ENCODE assay signal across 11 mouse cellular contexts in the genomic region with DNA sequence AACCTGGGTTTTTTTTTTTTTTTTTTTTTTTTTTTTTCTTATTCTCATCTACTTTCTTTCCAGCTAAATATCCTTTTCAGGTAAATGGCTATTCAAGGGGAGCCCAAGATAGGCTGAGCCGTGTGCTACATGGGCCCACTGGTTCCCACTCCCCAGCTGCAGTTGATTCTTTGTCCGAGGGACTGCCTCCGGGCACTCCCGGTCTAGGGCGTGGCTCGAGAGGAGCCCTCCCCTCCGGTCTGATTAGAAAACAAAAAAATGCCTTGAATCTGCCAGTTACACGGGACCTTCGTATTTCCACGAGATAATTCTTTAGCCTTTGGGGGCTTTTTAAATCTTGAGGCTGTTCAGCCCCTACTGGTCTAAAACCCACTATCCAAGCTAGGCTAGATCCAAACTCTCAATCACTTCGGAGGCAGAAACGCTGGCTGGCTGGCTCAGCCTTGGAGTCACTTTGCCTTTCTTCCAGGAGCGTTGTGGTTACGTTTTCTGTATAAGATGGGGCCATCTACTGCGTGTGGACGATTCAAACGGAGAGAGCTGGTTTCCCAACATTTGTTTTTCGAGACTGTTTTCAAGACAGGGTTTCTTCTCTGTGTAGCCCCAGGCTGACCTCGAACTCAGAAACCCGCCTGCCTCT. TPM values are rescaled to one million over a fixed set of nuclear protein-coding genes. Genes with fewer than 3 reads are reported as not detected.
DNase-seq lines count a peak whose midpoint lies in the region; ATAC-seq lines count a peak whose summit lies in the region.
"Had no signal": no experiment of that assay in that cellular context is flagged by ENCODE, and none has a peak within 500 bp of the region (broad histone marks: within the 10 kb centered on the region; RNA-seq: fewer than 3 reads in every experiment).

No protein-coding gene starts in this region.

- DNase-seq in embryo, embryonic 11 days = peak; percentile 34
- DNase-seq in embryo, embryonic 9.5 days (ENCODE audit: extremely low spot score) = no peak
- no peak for DNase-seq in midbrain, embryonic 10.5 days (ENCODE audit: low spot score)
- DNase-seq in thymus, postnatal 25 days = no peak
- no peak for DNase-seq in right cerebral cortex, postnatal 10 days (ENCODE audit: low spot score in 2 of 2)
- no peak for DNase-seq in adrenal gland, postnatal 4 days (ENCODE audit: low spot score in 2 of 2)
- DNase-seq: adrenal gland, postnatal 14 days; retina, postnatal 1 day had no signal

- H3K4me2 ChIP-seq in midbrain, embryonic 12.5 days (replicated peaks) = peak overlapping the region; percentile 13
- peak overlapping the region; percentile 55 for H3K4me2 ChIP-seq in liver, embryonic 15.5 days

- H3K27me3 ChIP-seq in midbrain, embryonic 12.5 days = peaks cover 6% of the 10 kb centered on the region; the same call in 1 of the 2 replicates
- peaks cover 6% of the 10 kb centered on the region; the same call in 1 of the 2 replicates for H3K27me3 ChIP-seq in midbrain, embryonic 10.5 days (ENCODE audit: low read depth, poor library complexity, severe bottlenecking)
- H3K27me3 ChIP-seq in liver, embryonic 15.5 days = peaks cover 11% of the 10 kb centered on the region; the same call in 1 of the 2 replicates

- no peak for ATAC-seq in midbrain, embryonic 12.5 days (ENCODE audit: low FRiP score, low read depth)
- no peak for ATAC-seq in liver, embryonic 15.5 days (ENCODE audit: insufficient read depth)

- no peaks in the 10 kb centered on the region for H3K9me3 ChIP-seq in midbrain, embryonic 12.5 days
- no peaks in the 10 kb centered on the region for H3K9me3 ChIP-seq in midbrain, embryonic 10.5 days (replicated peaks)
- no peaks in the 10 kb centered on the region for H3K9me3 ChIP-seq in liver, embryonic 15.5 days (replicated peaks)

- WGBS in midbrain, embryonic 12.5 days = 49% methylated on average over 20 of the region's 20 CpGs
- WGBS in midbrain, embryonic 10.5 days = 43% methylated on average over 20 of the region's 20 CpGs
- 17% methylated on average over 20 of the region's 20 CpGs for WGBS in liver, embryonic 15.5 days (ENCODE audit: insufficient replicate concordance)

- H3K9ac ChIP-seq in midbrain, embryonic 12.5 days (replicated peaks) = no peak overlapping the region
- H3K9ac ChIP-seq in liver, embryonic 15.5 days = no peak overlapping the region

- no peaks in the 10 kb centered on the region for H3K36me3 ChIP-seq in midbrain, embryonic 12.5 days
- H3K36me3 ChIP-seq in midbrain, embryonic 10.5 days = no peaks in the 10 kb centered on the region
- no peaks in the 10 kb centered on the region for H3K36me3 ChIP-seq in liver, embryonic 15.5 days (replicated peaks)

- H3K4me3 ChIP-seq in midbrain, embryonic 12.5 days = no peak overlapping the region
- H3K4me3 ChIP-seq in midbrain, embryonic 10.5 days = no peak overlapping the region; the same call in 1 of the 2 replicates
- peak overlapping the region; percentile 28 for H3K4me3 ChIP-seq in liver, embryonic 15.5 days (replicated peaks)

- no peak overlapping the region for H3K27ac ChIP-seq in midbrain, embryonic 12.5 days (replicated peaks)
- H3K27ac ChIP-seq in midbrain, embryonic 10.5 days (replicated peaks) = no peak overlapping the region
- no peak overlapping the region for H3K27ac ChIP-seq in liver, embryonic 15.5 days (replicated peaks)

- no peaks in the 10 kb centered on the region for H3K4me1 ChIP-seq in midbrain, embryonic 12.5 days
- no peaks in the 10 kb centered on the region for H3K4me1 ChIP-seq in midbrain, embryonic 10.5 days
- H3K4me1 ChIP-seq in liver, embryonic 15.5 days (replicated peaks) = 0 out of 2 replicates have a peak, but pooled peaks cover 7% of the 10 kb centered on the region

RNA-seq across cellular contexts. Expression of a gene that starts 1.4 kb away (rescaled TPM):
- not detected in 2 replicates for polyA plus RNA-seq in midbrain, embryonic 12.5 days (2016; fragmentation: Nextera tagmentation; extraction: Ambion mirVana)
- polyA plus RNA-seq in midbrain, embryonic 10.5 days (2016; fragmentation: Nextera tagmentation; extraction: Ambion mirVana) = not detected in 2 replicates
- polyA plus RNA-seq in liver, embryonic 15.5 days (2015; fragmentation: Nextera tagmentation; extraction: Ambion mirVana) = not detected in 2 replicates
- total RNA-seq in adrenal gland, postnatal 4 days (2021) = not detected
- total RNA-seq: adrenal gland, postnatal 14 days; layer of hippocampus, postnatal 14 days had no signal

RNA-seq across cellular contexts. Expression of a gene that starts 17.7 kb away (rescaled TPM):
- not detected in 2 replicates for polyA plus RNA-seq in midbrain, embryonic 12.5 days (2016; fragmentation: Nextera tagmentation; extraction: Ambion mirVana)
- 0.06 and 0.09 TPM in 2 replicates for polyA plus RNA-seq in midbrain, embryonic 10.5 days (2016; fragmentation: Nextera tagmentation; extraction: Ambion mirVana)
- 1.2 and 1.6 TPM in 2 replicates for polyA plus RNA-seq in liver, embryonic 15.5 days (2015; fragmentation: Nextera tagmentation; extraction: Ambion mirVana)
- not detected for total RNA-seq in adrenal gland, postnatal 4 days (2021)
- total RNA-seq: adrenal gland, postnatal 14 days; layer of hippocampus, postnatal 14 days had no signal

RNA-seq across cellular contexts. Expression of a gene that starts 25.3 kb away (rescaled TPM):
- 1.7 and 2.8 TPM in 2 replicates for polyA plus RNA-seq in midbrain, embryonic 12.5 days (2016; fragmentation: Nextera tagmentation; extraction: Ambion mirVana)
- 1.6 and 1.7 TPM in 2 replicates for polyA plus RNA-seq in midbrain, embryonic 10.5 days (2016; fragmentation: Nextera tagmentation; extraction: Ambion mirVana)
- polyA plus RNA-seq in liver, embryonic 15.5 days (2015; fragmentation: Nextera tagmentation; extraction: Ambion mirVana) = 4.6 and 5.2 TPM in 2 replicates
- 10 to 100 TPM; 10.1 to 13.1 TPM for total RNA-seq in adrenal gland, postnatal 4 days (2021)
